Mouse (Mus musculus) myocyte (in vitro differentiated cells): ENCODE data around the gene Nap1l4. TPM values are rescaled to one million over a fixed set of nuclear protein-coding genes. Genes with fewer than 3 reads are reported as not detected.

Experiments used
- H3K27me3 ChIP-seq: one replicate; pipeline ENCODE4 v1.6.1; 2011; ENCODE audit not compliant: control insufficient read depth, insufficient read depth, insufficient read length
- H3K36me3 ChIP-seq: one replicate; pipeline ENCODE4 v1.6.1; 2011; ENCODE audit not compliant: control insufficient read depth, insufficient read depth
- H3K4me2 ChIP-seq: one replicate; pipeline ENCODE4 v1.6.1; 2011; ENCODE audit warnings: low read depth, control low read depth
- H3K4me3 ChIP-seq: one replicate; pipeline ENCODE4 v1.5.1; 2011; ENCODE audit warnings: mild to moderate bottlenecking, control low read depth, moderate library complexity
- H3K79me2 ChIP-seq: one replicate; pipeline ENCODE4 v1.6.1; 2011; ENCODE audit not compliant: control insufficient read depth, insufficient read depth
- H3ac ChIP-seq: one replicate; pipeline ENCODE4 v1.6.1; 2011; ENCODE audit not compliant: control insufficient read depth, insufficient read length
- CEBPB ChIP-seq: IDR thresholded peaks from 2 replicates; pipeline ENCODE4 v1.6.1; 2011; ENCODE audit warnings: mild to moderate bottlenecking, moderate library complexity; ENCODE audit not compliant: poor library complexity, insufficient read depth, severe bottlenecking
- E2F4 ChIP-seq: IDR thresholded peaks from one replicate; pipeline ENCODE4 v1.6.1; 2011; ENCODE audit warnings: mild to moderate bottlenecking, control low read depth, moderate library complexity; ENCODE audit not compliant: insufficient read depth
- MAX ChIP-seq: IDR thresholded peaks from one replicate; pipeline ENCODE4 v1.6.1; 2011; ENCODE audit warnings: low read depth, mild to moderate bottlenecking, control low read depth
- MYOD1 ChIP-seq, 3 experiments: IDR thresholded peaks; one replicate each; pipeline ENCODE4 v1.6.1; 2011; ENCODE audit warnings: control low read depth in 2 of 3, low read depth in 2 of 3, mild to moderate bottlenecking in 2 of 3, moderate library complexity in 1 of 3; ENCODE audit not compliant: insufficient read length in 2 of 3, control insufficient read depth in 1 of 3
- MYOG ChIP-seq, 3 experiments: IDR thresholded peaks; one replicate each; pipeline ENCODE4 v1.6.1; 2011; ENCODE audit warnings: control low read depth in 2 of 3, low read depth in 2 of 3, mild to moderate bottlenecking in 2 of 3; ENCODE audit not compliant: insufficient read length in 2 of 3, control insufficient read depth in 1 of 3, insufficient read depth in 1 of 3
- POLR2A ChIP-seq: IDR thresholded peaks from one replicate; pipeline ENCODE4 v1.6.1; 2011; ENCODE audit warnings: low read depth, mild to moderate bottlenecking, control low read depth, moderate library complexity; ENCODE audit not compliant: insufficient read length
- POLR2AphosphoS2 ChIP-seq: IDR thresholded peaks from one replicate; pipeline ENCODE4 v1.6.1; 2011; ENCODE audit warnings: low read depth, control low read depth; ENCODE audit not compliant: insufficient read length
- REST ChIP-seq: IDR thresholded peaks from one replicate; pipeline ENCODE4 v1.6.1; 2011; ENCODE audit warnings: mild to moderate bottlenecking, control low read depth, moderate library complexity; ENCODE audit not compliant: insufficient read depth, insufficient read length
- SRF ChIP-seq: IDR thresholded peaks from one replicate; pipeline ENCODE4 v1.6.1; 2011; ENCODE audit warnings: low read depth; ENCODE audit not compliant: control insufficient read depth, insufficient read length
- TCF12 ChIP-seq: IDR thresholded peaks from one replicate; pipeline ENCODE4 v1.6.1; 2011; ENCODE audit warnings: mild to moderate bottlenecking, control low read depth; ENCODE audit not compliant: poor library complexity, insufficient read depth, severe bottlenecking
- TCF3 ChIP-seq: IDR thresholded peaks from one replicate; pipeline ENCODE4 v1.6.1; 2011; ENCODE audit warnings: low read depth, control low read depth; ENCODE audit not compliant: insufficient read length
- USF1 ChIP-seq: IDR thresholded peaks from one replicate; pipeline ENCODE4 v1.6.1; 2011; ENCODE audit warnings: low read depth, mild to moderate bottlenecking, control low read depth, moderate library complexity
- polyA plus RNA-seq: library from polyadenylated mRNA; unstranded; fragments of >200 nt; fragmentation: generic; extraction: Trizol; gene quantifications from one replicate; pipeline ENCODE4 v1.2.1, GENCODE M21; 2012; ENCODE audit warnings: missing spikeins

The Nap1l4 gene
- polyA plus RNA-seq, 1 experiment, result 101 TPM

DNA sequence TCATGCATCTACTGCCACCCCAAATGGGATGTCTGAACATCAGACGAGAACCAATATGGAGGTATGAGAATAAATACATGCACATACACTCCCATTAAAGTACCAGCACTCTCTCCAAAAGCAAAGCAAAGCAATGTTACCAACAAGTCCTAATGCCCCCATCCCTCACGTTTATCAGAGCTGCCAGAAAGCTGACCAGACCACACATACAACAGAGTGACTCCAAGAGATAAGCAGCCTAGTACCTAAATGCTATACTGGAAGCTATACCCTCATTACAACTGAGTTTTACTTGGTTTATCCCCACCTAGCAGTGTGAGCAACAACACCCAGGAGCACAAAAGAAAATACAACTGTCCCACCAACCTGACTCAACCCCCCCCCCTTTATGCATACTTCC, 15.6 kb downstream of the Nap1l4 start:
- no peak for TF ChIP-seq MYOD1 (IDR thresholded peaks at IDR 0.05; ENCODE audit: control insufficient read depth in 1 of 3, insufficient read length in 2 of 3, low read depth in 2 of 3)
- TF ChIP-seq MYOG (IDR thresholded peaks at IDR 0.05; ENCODE audit: control insufficient read depth in 1 of 3, insufficient read depth in 1 of 3, insufficient read length in 2 of 3, low read depth in 2 of 3), result no peak
- TF ChIP-seq USF1, result no peak
- TF ChIP-seq SRF, result no peak
- no peak for TF ChIP-seq POLR2A
- no peak for TF ChIP-seq MAX
- TF ChIP-seq CEBPB, result no peak
- no peak for TF ChIP-seq REST
- no peak for TF ChIP-seq TCF12
- TF ChIP-seq POLR2AphosphoS2, result no peak
- TF ChIP-seq TCF3, result no peak
- TF ChIP-seq E2F4, result no peak
- no peak overlapping the region for H3ac ChIP-seq
- no peaks in the 10 kb centered on the region for H3K27me3 ChIP-seq

DNA sequence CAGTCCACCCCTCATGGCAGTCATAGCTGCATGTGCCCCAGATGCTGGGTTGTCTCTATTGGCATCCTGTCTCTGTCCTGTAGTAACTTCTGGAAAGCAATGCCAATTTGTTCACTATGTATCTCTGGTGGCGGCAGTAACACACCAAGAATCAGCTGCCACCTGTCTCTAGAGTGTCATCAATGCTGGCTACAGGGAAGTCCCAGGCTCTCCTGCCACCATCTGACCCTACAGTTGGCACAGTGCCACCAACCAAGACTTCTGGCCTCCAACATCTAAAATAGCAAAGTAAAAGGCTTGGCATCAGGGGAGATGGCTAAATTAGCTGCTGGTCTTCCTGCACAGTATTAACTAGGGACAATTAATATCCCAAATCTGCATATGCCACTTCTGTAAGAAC, 16.5 kb downstream of the Nap1l4 start:
- Histone ChIP-seq H3K36me3 (peaks cover 55% of the 10 kb centered on the region), H3K79me2 (peaks cover 7% of the 10 kb centered on the region), H3K27me3 (no peaks in the 10 kb centered on the region), H3K4me2 (no peak overlapping the region), H3ac (no peak overlapping the region), H3K4me3 (no peak overlapping the region)
- TF ChIP-seq POLR2A, result no peak
- no peak for TF ChIP-seq TCF3
- TF ChIP-seq MYOD1 (IDR thresholded peaks at IDR 0.05; ENCODE audit: control insufficient read depth in 1 of 3, insufficient read length in 2 of 3, low read depth in 2 of 3), result peak in 1 of 3 experiments; percentile 59
- TF ChIP-seq E2F4, result no peak
- peak in 2 of 3 experiments; percentile 7 to 24 for TF ChIP-seq MYOG (IDR thresholded peaks at IDR 0.05; ENCODE audit: control insufficient read depth in 1 of 3, insufficient read depth in 1 of 3, insufficient read length in 2 of 3, low read depth in 2 of 3)

More for the DNA sequence above, 15.6 kb downstream of the Nap1l4 start:
- Histone ChIP-seq H3K36me3 (peaks cover 53% of the 10 kb centered on the region), H3K79me2 (peaks cover 13% of the 10 kb centered on the region), H3K4me3 (no peak overlapping the region), H3K4me2 (no peak overlapping the region)

DNA sequence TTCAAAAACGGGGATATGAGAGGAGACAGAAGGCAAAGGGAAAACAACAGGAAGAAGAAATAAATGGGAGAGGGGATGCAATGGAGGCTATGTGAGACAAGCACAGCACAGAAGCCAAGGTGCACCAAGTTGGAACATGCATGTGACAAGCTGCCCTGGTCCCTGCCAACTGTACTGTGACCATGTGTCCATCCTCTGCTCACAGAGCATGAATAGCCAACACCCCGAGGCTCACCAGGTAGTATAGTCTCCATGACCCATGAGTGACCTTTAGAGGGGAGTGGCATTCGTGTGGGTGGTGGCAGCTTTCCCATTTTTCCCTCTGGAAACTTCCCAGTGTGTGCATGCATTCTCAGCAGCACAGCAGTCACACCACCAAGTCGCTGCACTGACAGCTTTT, 29.6 kb downstream of the Nap1l4 start:
- Histone ChIP-seq H3ac (no peak overlapping the region), H3K4me2 (no peak overlapping the region), H3K4me3 (no peak overlapping the region), H3K79me2 (no peaks in the 10 kb centered on the region), H3K27me3 (no peaks in the 10 kb centered on the region), H3K36me3 (peaks cover 46% of the 10 kb centered on the region)
- TF ChIP-seq TCF3 (no peak), E2F4 (no peak), CEBPB (no peak), SRF (no peak), USF1 (no peak), REST (no peak), MYOD1 (IDR thresholded peaks at IDR 0.05; ENCODE audit: control insufficient read depth in 1 of 3, insufficient read length in 2 of 3, low read depth in 2 of 3) (no peak), MYOG (IDR thresholded peaks at IDR 0.05; ENCODE audit: control insufficient read depth in 1 of 3, insufficient read depth in 1 of 3, insufficient read length in 2 of 3, low read depth in 2 of 3) (no peak), POLR2A (no peak), POLR2AphosphoS2 (no peak), MAX (no peak), TCF12 (no peak)

DNA sequence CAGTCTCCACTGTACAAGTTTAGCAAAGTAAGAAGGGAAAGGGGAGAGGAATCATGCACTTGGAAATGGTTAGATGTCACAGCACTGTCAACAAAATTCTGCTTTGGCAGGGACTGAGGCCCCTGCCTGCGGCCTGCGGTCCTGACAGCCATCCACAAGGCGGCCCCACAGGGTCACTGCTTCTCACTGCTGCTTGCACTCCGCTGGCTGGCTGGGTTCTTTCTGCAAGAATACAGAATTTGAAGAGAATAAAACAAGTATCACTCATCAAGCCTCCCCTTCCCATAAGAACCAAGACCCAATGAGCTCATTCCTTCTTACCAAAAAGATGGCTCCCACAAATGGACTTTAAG, 34.5 kb downstream of the Nap1l4 start:
- Histone ChIP-seq H3ac (no peak overlapping the region), H3K36me3 (peaks cover 18% of the 10 kb centered on the region), H3K4me3 (no peak overlapping the region), H3K27me3 (no peaks in the 10 kb centered on the region), H3K4me2 (no peak overlapping the region), H3K79me2 (no peaks in the 10 kb centered on the region)
- TF ChIP-seq MYOD1 (IDR thresholded peaks at IDR 0.05; ENCODE audit: control insufficient read depth in 1 of 3, insufficient read length in 2 of 3, low read depth in 2 of 3), result no peak
- TF ChIP-seq MYOG (IDR thresholded peaks at IDR 0.05; ENCODE audit: control insufficient read depth in 1 of 3, insufficient read depth in 1 of 3, insufficient read length in 2 of 3, low read depth in 2 of 3), result no peak
- TF ChIP-seq REST, result no peak
- no peak for TF ChIP-seq SRF
- no peak for TF ChIP-seq E2F4
- no peak for TF ChIP-seq MAX
- no peak for TF ChIP-seq POLR2A
- TF ChIP-seq TCF3, result no peak
- no peak for TF ChIP-seq POLR2AphosphoS2
- TF ChIP-seq CEBPB, result no peak
- TF ChIP-seq USF1, result no peak
- TF ChIP-seq TCF12, result no peak

DNA sequence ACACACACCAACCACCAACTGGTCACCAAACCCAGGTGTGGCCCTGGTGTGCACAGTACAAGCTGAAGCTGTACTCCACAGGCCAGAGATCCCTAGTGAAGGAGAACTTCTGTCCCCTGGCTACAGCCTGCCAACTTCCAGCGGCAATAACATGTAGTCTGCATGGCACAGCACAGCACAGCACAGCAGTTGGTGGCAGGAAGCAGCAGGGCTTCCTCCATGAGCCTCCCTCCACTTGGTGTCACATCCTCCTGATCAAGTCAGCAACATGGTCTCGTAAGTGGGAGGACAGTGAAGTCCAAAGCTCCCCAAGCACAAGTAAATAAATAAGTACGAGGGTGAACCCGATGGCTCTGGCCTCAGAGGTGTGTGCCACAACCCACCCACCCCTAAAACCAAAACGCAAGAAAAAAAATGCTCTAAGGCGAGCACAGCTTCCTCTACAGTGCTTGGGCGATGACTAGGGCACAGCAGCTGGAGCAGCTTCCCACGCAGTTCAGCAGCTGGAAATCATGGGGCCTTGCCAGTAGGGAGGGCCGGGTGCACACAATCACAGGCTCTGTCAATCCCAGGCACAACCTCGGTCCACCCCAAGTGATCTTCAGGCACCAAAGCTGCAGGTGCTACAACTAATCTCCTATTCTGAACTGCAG, 35.0 kb downstream of the Nap1l4 start:
- no peak for TF ChIP-seq CEBPB
- TF ChIP-seq USF1, result no peak
- peak in 1 of 3 experiments; percentile 56 for TF ChIP-seq MYOD1 (IDR thresholded peaks at IDR 0.05; ENCODE audit: control insufficient read depth in 1 of 3, insufficient read length in 2 of 3, low read depth in 2 of 3)
- no peak for TF ChIP-seq E2F4
- H3ac ChIP-seq, result no peak overlapping the region
- H3K36me3 ChIP-seq, result peaks cover 13% of the 10 kb centered on the region

More for the DNA sequence above, 35.0 kb downstream of the Nap1l4 start:
- Histone ChIP-seq H3K4me2 (no peak overlapping the region), H3K4me3 (no peak overlapping the region), H3K79me2 (no peaks in the 10 kb centered on the region), H3K27me3 (no peaks in the 10 kb centered on the region)
